In the genomic region with DNA sequence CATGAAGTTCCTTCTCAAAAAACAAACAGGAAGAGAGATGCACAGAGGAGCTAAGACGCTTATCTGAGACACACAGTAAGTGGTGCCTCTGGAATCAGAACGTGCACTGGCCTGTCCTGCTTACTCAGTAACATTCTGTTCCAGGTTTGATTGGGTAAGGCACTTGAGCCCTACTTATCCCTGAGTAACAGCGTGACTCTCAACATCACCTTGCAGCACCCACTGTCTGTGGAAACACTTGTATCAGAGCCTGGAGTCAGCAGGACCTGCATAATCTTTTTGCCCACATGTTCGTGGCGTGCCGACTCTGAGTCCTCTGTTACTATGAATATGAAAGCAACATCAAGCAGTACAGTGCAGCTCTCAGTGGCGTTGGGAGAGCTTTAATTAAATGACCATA, we compare ENCODE assay signal across 11 mouse cellular contexts.
A peak's percentile ranks its signal among the peaks of the same experiment; 100 is the strongest.
DNase-seq lines count a peak whose midpoint lies in the region; ATAC-seq lines count a peak whose summit lies in the region.
"Had no signal": no experiment of that assay in that cellular context is flagged by ENCODE, and none has a peak within 500 bp of the region (broad histone marks: within the 10 kb centered on the region; RNA-seq: fewer than 3 reads in every experiment).

No protein-coding gene starts in this region.

- peak overlapping the region; percentile 99 for H3K27ac ChIP-seq in liver, embryonic 12.5 days
- no peak overlapping the region for H3K27ac ChIP-seq in midbrain, embryonic 13.5 days

- H3K36me3 ChIP-seq in liver, embryonic 12.5 days, result no peaks in the 10 kb centered on the region
- no peaks in the 10 kb centered on the region for H3K36me3 ChIP-seq in midbrain, embryonic 13.5 days

- ATAC-seq in liver, embryonic 12.5 days, result peak; percentile 97
- ATAC-seq in midbrain, embryonic 13.5 days, result no peak
- no peak for ATAC-seq in monocyte, adult 5-6 weeks (replicated peaks; ENCODE audit: insufficient number of reproducible peaks, low FRiP score, low TSS enrichment, poor library complexity, severe bottlenecking)

- peaks cover 71% of the 10 kb centered on the region for H3K4me1 ChIP-seq in liver, embryonic 12.5 days
- no peaks in the 10 kb centered on the region for H3K4me1 ChIP-seq in midbrain, embryonic 13.5 days (replicated peaks)

- peak overlapping the region; percentile 62 for H3K4me2 ChIP-seq in liver, embryonic 12.5 days
- H3K4me2 ChIP-seq in midbrain, embryonic 13.5 days (replicated peaks), result no peak overlapping the region

- H3K9me3 ChIP-seq in liver, embryonic 12.5 days (replicated peaks), result no peaks in the 10 kb centered on the region
- H3K9me3 ChIP-seq in midbrain, embryonic 13.5 days, result no peaks in the 10 kb centered on the region

- peak overlapping the region; percentile 21; the same call in 1 of the 2 replicates for H3K4me3 ChIP-seq in liver, embryonic 12.5 days
- H3K4me3 ChIP-seq in midbrain, embryonic 13.5 days (replicated peaks), result no peak overlapping the region

- 24% methylated on average over 7 of the region's 7 CpGs for WGBS in liver, embryonic 12.5 days (ENCODE audit: insufficient replicate concordance)
- 72% methylated on average over 7 of the region's 7 CpGs for WGBS in midbrain, embryonic 13.5 days

- H3K9ac ChIP-seq in liver, embryonic 12.5 days, result peak overlapping the region; percentile 48; the same call in 1 of the 2 replicates
- no peak overlapping the region for H3K9ac ChIP-seq in midbrain, embryonic 13.5 days (replicated peaks)

- DNase-seq in embryo, embryonic 10 days (ENCODE audit: low spot score), result peak; percentile 38
- DNase-seq in embryo, embryonic 9.5 days (ENCODE audit: extremely low spot score), result no peak
- DNase-seq in MEL-GATA-1-ER (ENCODE audit: extremely low read depth, low read depth), result peak; percentile 82
- DNase-seq in lung, postnatal 25 days (ENCODE audit: low spot score), result peak; percentile 86
- DNase-seq in right cerebral cortex, adult 18-20 months, result no peak
- DNase-seq: cerebellum, adult 8-10 months; right cerebral cortex, postnatal 14 days; thymus, postnatal 14 days had no signal

- no peaks in the 10 kb centered on the region for H3K27me3 ChIP-seq in liver, embryonic 12.5 days (replicated peaks)
- no peaks in the 10 kb centered on the region for H3K27me3 ChIP-seq in midbrain, embryonic 13.5 days

Comparison
In these comparisons a context has a peak if more than half of its experiments do, and no peak if none do; other contexts are left out.
1. DNase-seq: peak in embryo, embryonic 10 days (single experiment), MEL-GATA-1-ER (single experiment) and lung, postnatal 25 days (single experiment); none in embryo, embryonic 9.5 days (single experiment) and right cerebral cortex, adult 18-20 months (single experiment).